Mouse (Mus musculus): ENCODE data around the gene Selenoo. TPM values are rescaled to one million over a fixed set of nuclear protein-coding genes. Genes with fewer than 3 reads are reported as not detected.

Gene Selenoo
- polyA plus RNA-seq, 1 experiment from 2014 or later = 10.4 TPM

- ATAC-seq = no peak
- peaks cover 2% of the 10 kb centered on the region; the same call in 1 of the 2 replicates for H3K36me3 ChIP-seq (ENCODE audit: control insufficient read depth, insufficient read depth)
- H3K4me3 ChIP-seq (ENCODE audit: low read depth, low read length) = peak within 1 kb of the TSS; percentile 83
- no peak for TF ChIP-seq CTCF (IDR thresholded peaks at IDR 0.05; ENCODE audit: low read depth)
- H3K27ac ChIP-seq (ENCODE audit: low read depth, low read length) = peak within 1 kb of the TSS; percentile 90
- H3K4me2 ChIP-seq (replicated peaks; ENCODE audit: low read depth) = peak within 1 kb of the TSS; percentile 87
- peak within 1 kb of the TSS; percentile 89 for H3K9ac ChIP-seq (ENCODE audit: low read depth, low read length)
- H3K4me1 ChIP-seq (replicated peaks; ENCODE audit: control insufficient read depth, insufficient read depth, low read length) = peaks cover 7% of the 10 kb centered on the region; the same call in 1 of the 2 replicates
- no peaks in the 10 kb centered on the region for H3K9me3 ChIP-seq (ENCODE audit: control insufficient read depth)
- H3K27me3 ChIP-seq (replicated peaks; ENCODE audit: control insufficient read depth, insufficient read depth, low read length) = no peaks in the 10 kb centered on the region
- WGBS = 19% methylated on average over 11 of the region's 11 CpGs
Measured at GRCm38 (mm10) chr15:89074613-89075477, 14.0 kb upstream of the Selenoo start, which contains the start of gene Trabd. Trabd (plus strand) TSS chr15:89075124.

GRCm38 (mm10) chr15:89075478-89076147, 13.3 kb upstream of the Selenoo start:
- no peaks in the 10 kb centered on the region for H3K9me3 ChIP-seq (ENCODE audit: control insufficient read depth)
- no peaks in the 10 kb centered on the region for H3K27me3 ChIP-seq (replicated peaks; ENCODE audit: control insufficient read depth, insufficient read depth, low read length)
- peaks cover 6% of the 10 kb centered on the region; the same call in 1 of the 2 replicates for H3K36me3 ChIP-seq (ENCODE audit: control insufficient read depth, insufficient read depth)
- ATAC-seq = peak; percentile 88
- peak overlapping the region; percentile 87 for H3K4me2 ChIP-seq (replicated peaks; ENCODE audit: low read depth)
- peak; percentile 51 for TF ChIP-seq CTCF (IDR thresholded peaks at IDR 0.05; ENCODE audit: low read depth)
- H3K9ac ChIP-seq (ENCODE audit: low read depth, low read length) = peak overlapping the region; percentile 89
- H3K4me3 ChIP-seq (ENCODE audit: low read depth, low read length) = peak overlapping the region; percentile 83
- peak overlapping the region; percentile 90 for H3K27ac ChIP-seq (ENCODE audit: low read depth, low read length)
- WGBS = under 1% methylated on average over 57 of the region's 59 CpGs
- H3K4me1 ChIP-seq (replicated peaks; ENCODE audit: control insufficient read depth, insufficient read depth, low read length) = peaks cover 7% of the 10 kb centered on the region; the same call in 1 of the 2 replicates

GRCm38 (mm10) chr15:89076156-89076731, 12.6 kb upstream of the Selenoo start:
- H3K9ac ChIP-seq (ENCODE audit: low read depth, low read length) = peak overlapping the region; percentile 89
- peak overlapping the region; percentile 87 for H3K4me2 ChIP-seq (replicated peaks; ENCODE audit: low read depth)
- H3K27me3 ChIP-seq (replicated peaks; ENCODE audit: control insufficient read depth, insufficient read depth, low read length) = no peaks in the 10 kb centered on the region
- TF ChIP-seq CTCF (IDR thresholded peaks at IDR 0.05; ENCODE audit: low read depth) = 0 out of 2 replicates have a peak, but pooled peaks have one; percentile 10
- H3K4me1 ChIP-seq (replicated peaks; ENCODE audit: control insufficient read depth, insufficient read depth, low read length) = peaks cover 7% of the 10 kb centered on the region; the same call in 1 of the 2 replicates
- H3K27ac ChIP-seq (ENCODE audit: low read depth, low read length) = peak overlapping the region; percentile 90
- WGBS = under 1% methylated on average over 30 of the region's 39 CpGs
- no peak; the same call in 1 of the 2 replicates for ATAC-seq
- H3K9me3 ChIP-seq (ENCODE audit: control insufficient read depth) = no peaks in the 10 kb centered on the region
- peak overlapping the region; percentile 83 for H3K4me3 ChIP-seq (ENCODE audit: low read depth, low read length)
- H3K36me3 ChIP-seq (ENCODE audit: control insufficient read depth, insufficient read depth) = peaks cover 6% of the 10 kb centered on the region; the same call in 1 of the 2 replicates

- Histone ChIP-seq H3K4me1 (replicated peaks; ENCODE audit: control insufficient read depth, insufficient read depth, low read length) (peaks cover 7% of the 10 kb centered on the region; the same call in 1 of the 2 replicates), H3K4me2 (replicated peaks; ENCODE audit: low read depth) (peak overlapping the region; percentile 87), H3K9ac (ENCODE audit: low read depth, low read length) (peak overlapping the region; percentile 8; the same call in 1 of the 2 replicates), H3K36me3 (ENCODE audit: control insufficient read depth, insufficient read depth) (peaks cover 27% of the 10 kb centered on the region), H3K9me3 (ENCODE audit: control insufficient read depth) (no peaks in the 10 kb centered on the region), H3K4me3 (ENCODE audit: low read depth, low read length) (0 out of 2 replicates have a peak overlapping the region, but pooled peaks have one; percentile 18), H3K27me3 (replicated peaks; ENCODE audit: control insufficient read depth, insufficient read depth, low read length) (no peaks in the 10 kb centered on the region), H3K27ac (ENCODE audit: low read depth, low read length) (peak overlapping the region; percentile 16; the same call in 1 of the 2 replicates)
- ATAC-seq = peak; percentile 49
- 36% methylated on average over 9 of the region's 9 CpGs for WGBS
- TF ChIP-seq CTCF (IDR thresholded peaks at IDR 0.05; ENCODE audit: low read depth) = no peak
Measured at GRCm38 (mm10) chr15:89078208-89078836, 10.6 kb upstream of the Selenoo start.

GRCm38 (mm10) chr15:89083906-89084305, 5.0 kb upstream of the Selenoo start:
- Histone ChIP-seq H3K9ac (ENCODE audit: low read depth, low read length) (no peak overlapping the region), H3K27me3 (replicated peaks; ENCODE audit: control insufficient read depth, insufficient read depth, low read length) (no peaks in the 10 kb centered on the region), H3K27ac (ENCODE audit: low read depth, low read length) (peak overlapping the region; percentile 62; the same call in 1 of the 2 replicates), H3K4me2 (replicated peaks; ENCODE audit: low read depth) (no peak overlapping the region), H3K36me3 (ENCODE audit: control insufficient read depth, insufficient read depth) (peaks cover 65% of the 10 kb centered on the region), H3K4me3 (ENCODE audit: low read depth, low read length) (no peak overlapping the region), H3K9me3 (ENCODE audit: control insufficient read depth) (no peaks in the 10 kb centered on the region), H3K4me1 (replicated peaks; ENCODE audit: control insufficient read depth, insufficient read depth, low read length) (no peaks in the 10 kb centered on the region)
- 92% methylated on average over 1 of the region's 1 CpGs for WGBS
- no peak for TF ChIP-seq CTCF (IDR thresholded peaks at IDR 0.05; ENCODE audit: low read depth)
- no peak for ATAC-seq

All from intestine, postnatal 0 days (tissue).